Mouse (Mus musculus): ENCODE data around the gene Mamstr. TPM values are rescaled to one million over a fixed set of nuclear protein-coding genes. Genes with fewer than 3 reads are reported as not detected.
A peak's percentile ranks its signal among the peaks of the same experiment; 100 is the strongest.
"Not testable (repeated sequence)": the region's sequence is repeated elsewhere in the genome, so short reads cannot be mapped to it uniquely, and the experiment has no call there.

The Mamstr gene
- polyA plus RNA-seq, 1 experiment from 2014 or later = 5.0 TPM

DNA sequence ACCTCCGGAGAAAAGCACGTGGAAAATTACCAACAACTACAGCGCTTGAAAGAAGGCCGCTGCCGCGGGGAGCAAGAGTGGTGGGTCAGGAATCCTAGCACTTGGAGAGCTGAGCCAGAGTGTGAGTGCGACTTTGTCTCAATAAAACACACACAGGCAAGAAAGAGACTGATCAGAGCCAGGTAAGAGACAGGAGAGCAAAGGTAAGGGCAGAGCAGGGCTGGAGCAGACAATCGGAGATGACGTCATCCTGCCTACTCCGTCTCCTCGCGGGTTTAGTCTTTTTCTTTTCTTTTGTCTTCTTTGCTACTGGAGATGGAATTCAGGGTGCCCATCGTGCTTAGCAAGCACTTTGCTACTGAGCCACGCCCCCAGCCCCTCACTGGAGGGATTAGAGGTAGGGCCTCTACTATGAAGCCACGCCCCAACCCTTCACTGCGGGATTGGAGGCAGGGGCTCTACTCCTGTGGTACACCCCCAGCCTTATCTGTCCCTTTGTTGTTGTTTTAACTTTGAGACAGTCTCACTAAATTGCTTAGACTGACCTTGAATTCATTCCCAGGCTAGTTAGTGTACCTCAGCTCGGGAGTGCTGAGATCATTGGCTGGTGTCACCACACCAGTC, 14.8 kb downstream of the Mamstr start:
- Histone ChIP-seq H3K4me1 (ENCODE audit: control insufficient read depth, insufficient read depth, low read length) (no peaks in the 10 kb centered on the region), H3K9me3 (ENCODE audit: control insufficient read depth, low read length) (no peaks in the 10 kb centered on the region), H3K4me3 (ENCODE audit: low read length) (no peak overlapping the region), H3K36me3 (ENCODE audit: control insufficient read depth, insufficient read depth, low read length) (no peaks in the 10 kb centered on the region), H3K4me2 (replicated peaks; ENCODE audit: low read depth, low read length) (peak overlapping the region; percentile 18; the same call in 1 of the 2 replicates), H3K27ac (ENCODE audit: low read depth, low read length) (no peak overlapping the region), H3K27me3 (ENCODE audit: control insufficient read depth, insufficient read depth, low read length) (no peaks in the 10 kb centered on the region), H3K9ac (ENCODE audit: low read depth, low read length) (no peak overlapping the region)
- 41% methylated on average over 17 of the region's 17 CpGs for WGBS
- no peak for ATAC-seq (ENCODE audit: low FRiP score, low TSS enrichment)

DNA sequence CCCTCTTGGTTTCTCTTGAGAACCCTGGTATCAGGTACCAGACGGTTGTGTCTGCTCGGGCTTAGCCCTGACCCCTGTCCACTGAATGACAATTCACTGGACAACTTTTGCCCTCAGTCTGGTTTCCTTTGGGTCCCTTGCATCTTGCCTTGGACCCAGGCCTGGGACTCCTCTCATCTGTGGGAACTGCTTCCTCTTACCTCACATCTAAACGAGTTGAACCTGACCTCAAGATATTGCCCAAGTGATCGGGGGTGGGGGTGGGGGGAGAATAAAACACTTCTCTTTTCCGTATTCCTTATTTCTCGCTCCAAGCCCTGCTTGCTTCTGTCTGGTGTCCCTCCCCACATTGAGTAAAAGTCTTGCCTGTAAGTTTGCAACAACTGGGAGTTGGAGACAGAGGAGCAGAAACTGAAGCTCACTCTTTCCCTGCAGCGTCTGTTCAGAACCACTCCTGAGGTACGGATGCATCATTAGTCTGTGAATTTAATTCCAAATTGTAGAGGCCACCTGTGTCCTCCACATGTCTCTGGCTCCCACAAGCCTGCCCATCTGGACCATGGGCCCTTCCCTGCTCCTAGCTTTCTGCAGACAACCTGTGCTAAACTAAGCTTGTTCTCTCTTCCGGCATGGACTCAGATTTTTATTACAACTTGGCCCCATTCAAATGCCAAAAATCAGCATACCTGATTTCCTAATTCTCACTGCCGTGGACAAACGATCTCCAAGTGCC, 21.1 kb downstream of the Mamstr start:
- no peak overlapping the region for H3K27ac ChIP-seq (ENCODE audit: low read depth, low read length)
- 69% methylated on average over 11 of the region's 11 CpGs for WGBS
- H3K36me3 ChIP-seq (ENCODE audit: control insufficient read depth, insufficient read depth, low read length) = no peaks in the 10 kb centered on the region
- no peak for ATAC-seq (ENCODE audit: low FRiP score, low TSS enrichment)
- no peaks in the 10 kb centered on the region for H3K27me3 ChIP-seq (ENCODE audit: control insufficient read depth, insufficient read depth, low read length)
- no peak overlapping the region for H3K4me2 ChIP-seq (replicated peaks; ENCODE audit: low read depth, low read length)
- no peak overlapping the region for H3K9ac ChIP-seq (ENCODE audit: low read depth, low read length)
- H3K4me1 ChIP-seq (ENCODE audit: control insufficient read depth, insufficient read depth, low read length) = peaks cover 17% of the 10 kb centered on the region; the same call in 1 of the 2 replicates
- H3K9me3 ChIP-seq (ENCODE audit: control insufficient read depth, low read length) = no peaks in the 10 kb centered on the region
- no peak overlapping the region for H3K4me3 ChIP-seq (ENCODE audit: low read length)

DNA sequence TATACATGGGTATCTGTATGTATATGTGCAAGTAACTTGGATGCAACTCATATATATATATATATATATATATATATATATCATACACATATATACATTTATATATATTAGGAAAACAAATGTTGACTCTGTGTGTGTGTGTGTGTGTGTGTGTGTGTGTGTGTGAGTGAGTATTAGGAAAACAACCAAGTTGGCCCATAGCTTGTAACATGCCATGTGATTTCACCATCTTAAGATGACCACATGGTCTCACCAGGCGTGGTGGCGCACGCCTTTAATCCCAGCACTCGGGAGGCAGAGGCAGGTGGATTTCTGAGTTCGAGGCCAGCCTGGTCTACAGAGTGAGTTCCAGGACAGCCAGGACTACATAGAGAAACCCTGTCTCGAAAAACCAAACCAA, 21.9 kb downstream of the Mamstr start:
- H3K4me3 ChIP-seq (ENCODE audit: low read length); H3K27ac ChIP-seq (ENCODE audit: low read depth, low read length); H3K4me2 ChIP-seq (replicated peaks; ENCODE audit: low read depth, low read length); H3K9ac ChIP-seq (ENCODE audit: low read depth, low read length); H3K27me3 ChIP-seq (ENCODE audit: control insufficient read depth, insufficient read depth, low read length); ATAC-seq (ENCODE audit: low FRiP score, low TSS enrichment); H3K9me3 ChIP-seq (ENCODE audit: control insufficient read depth, low read length); H3K36me3 ChIP-seq (ENCODE audit: control insufficient read depth, insufficient read depth, low read length): not testable (repeated sequence)
- H3K4me1 ChIP-seq (ENCODE audit: control insufficient read depth, insufficient read depth, low read length) = peaks cover 17% of the 10 kb centered on the region; the same call in 1 of the 2 replicates
- WGBS = 93% methylated on average over 6 of the region's 6 CpGs

DNA sequence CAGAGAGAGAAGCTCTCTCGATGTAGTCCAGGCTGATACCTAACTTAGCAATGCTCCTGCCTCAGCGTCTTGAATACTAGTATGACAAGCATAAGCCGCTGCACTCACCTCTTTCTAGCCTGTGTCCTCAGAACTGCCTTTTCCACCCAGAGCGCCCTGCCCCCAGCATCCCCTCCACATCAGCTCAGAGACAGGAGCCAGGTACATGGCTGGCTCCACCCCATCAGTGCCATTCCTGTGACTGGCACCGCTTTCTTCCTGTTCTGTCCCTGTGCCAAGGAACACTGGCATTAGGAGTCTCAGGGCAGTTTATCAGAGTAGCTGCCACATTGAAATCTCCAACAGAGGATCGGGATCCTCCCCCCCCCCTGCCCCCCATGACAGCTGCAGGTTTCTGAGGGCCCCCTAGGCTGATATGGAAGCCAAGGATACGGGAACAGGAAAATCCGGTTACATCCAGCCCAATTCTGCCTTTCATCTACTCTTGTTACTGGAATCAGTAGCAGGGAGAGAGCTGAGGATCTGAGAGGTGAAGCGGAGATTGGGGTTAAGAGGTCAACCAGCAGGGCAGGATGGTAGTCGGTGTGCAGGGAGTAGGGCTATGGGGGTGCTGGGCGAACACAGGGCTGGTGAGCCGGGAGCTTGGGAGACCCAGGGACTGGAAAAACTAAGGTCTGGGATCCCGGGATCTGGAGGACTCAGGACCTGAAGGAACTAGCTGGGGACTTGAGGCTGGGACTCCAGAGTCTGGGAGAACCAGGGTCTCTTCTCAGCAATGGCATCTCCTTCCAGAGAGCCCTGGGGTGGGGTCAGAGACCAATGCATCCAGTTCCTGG, 25.7 kb downstream of the Mamstr start:
- H3K9me3 ChIP-seq (ENCODE audit: control insufficient read depth, low read length) = no peaks in the 10 kb centered on the region
- peaks cover 24% of the 10 kb centered on the region; the same call in 1 of the 2 replicates for H3K4me1 ChIP-seq (ENCODE audit: control insufficient read depth, insufficient read depth, low read length)
- no peak overlapping the region for H3K4me3 ChIP-seq (ENCODE audit: low read length)
- WGBS = 47% methylated on average over 13 of the region's 13 CpGs
- no peak; the same call in 1 of the 2 replicates for ATAC-seq (ENCODE audit: low FRiP score, low TSS enrichment)
- no peak overlapping the region for H3K4me2 ChIP-seq (replicated peaks; ENCODE audit: low read depth, low read length)
- no peaks in the 10 kb centered on the region for H3K36me3 ChIP-seq (ENCODE audit: control insufficient read depth, insufficient read depth, low read length)
- H3K9ac ChIP-seq (ENCODE audit: low read depth, low read length) = no peak overlapping the region
- no peak overlapping the region for H3K27ac ChIP-seq (ENCODE audit: low read depth, low read length)
- H3K27me3 ChIP-seq (ENCODE audit: control insufficient read depth, insufficient read depth, low read length) = no peaks in the 10 kb centered on the region

DNA sequence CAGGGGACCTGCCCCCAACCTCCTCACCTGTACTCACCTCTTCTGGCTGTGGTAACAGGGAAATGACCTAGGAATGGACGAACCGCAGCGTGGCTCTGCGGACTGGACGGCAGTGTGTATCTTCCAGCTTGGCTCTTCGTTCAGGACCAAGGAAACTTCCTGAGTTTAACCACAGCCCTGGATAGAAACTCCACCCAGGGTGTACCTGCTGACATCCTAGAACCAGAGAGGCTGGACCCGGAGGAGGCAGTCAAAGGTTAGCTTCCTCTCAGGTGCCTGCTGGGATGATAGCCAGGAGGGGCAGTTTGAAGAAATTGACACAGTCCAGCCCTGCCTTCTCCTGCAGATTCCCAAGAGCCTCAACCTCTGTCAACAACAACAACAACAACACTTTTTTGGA, 26.4 kb downstream of the Mamstr start, which contains the start of gene Fut2:
Gene Fut2, minus strand, starts transcription at position 234 of the 400 bp plus-strand sequence.
- ATAC-seq (ENCODE audit: low FRiP score, low TSS enrichment) = no peak
- no peaks in the 10 kb centered on the region for H3K27me3 ChIP-seq (ENCODE audit: control insufficient read depth, insufficient read depth, low read length)
- H3K27ac ChIP-seq (ENCODE audit: low read depth, low read length) = no peak within 1 kb of the TSS
- no peaks in the 10 kb centered on the region for H3K9me3 ChIP-seq (ENCODE audit: control insufficient read depth, low read length)
- no peaks in the 10 kb centered on the region for H3K36me3 ChIP-seq (ENCODE audit: control insufficient read depth, insufficient read depth, low read length)
- H3K4me1 ChIP-seq (ENCODE audit: control insufficient read depth, insufficient read depth, low read length) = peaks cover 20% of the 10 kb centered on the region; the same call in 1 of the 2 replicates
- no peak within 1 kb of the TSS for H3K9ac ChIP-seq (ENCODE audit: low read depth, low read length)
- 80% methylated on average over 7 of the region's 7 CpGs for WGBS
- H3K4me2 ChIP-seq (replicated peaks; ENCODE audit: low read depth, low read length) = no peak within 1 kb of the TSS
- no peak within 1 kb of the TSS for H3K4me3 ChIP-seq (ENCODE audit: low read length)

DNA sequence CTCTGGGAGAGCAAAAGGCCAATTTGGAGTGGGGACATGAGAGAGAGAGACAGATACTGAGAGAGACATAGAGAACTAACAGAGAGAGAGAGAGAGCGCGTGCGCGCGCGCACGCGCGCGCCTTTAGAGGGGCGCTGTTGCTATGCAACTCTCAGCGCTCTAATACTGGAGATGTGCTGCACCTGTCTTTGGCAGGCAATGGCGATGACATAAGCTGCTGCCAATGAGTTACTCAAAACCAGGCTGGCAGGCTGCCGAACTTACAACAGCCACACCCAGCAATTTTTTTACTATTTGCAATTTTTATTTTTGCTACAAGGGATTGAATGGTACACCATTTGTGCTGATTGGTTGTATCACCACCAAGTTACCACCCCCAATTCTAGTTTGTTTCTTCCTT, 28.0 kb downstream of the Mamstr start:
- Histone ChIP-seq H3K4me2 (replicated peaks; ENCODE audit: low read depth, low read length) (no peak overlapping the region), H3K36me3 (ENCODE audit: control insufficient read depth, insufficient read depth, low read length) (no peaks in the 10 kb centered on the region), H3K27ac (ENCODE audit: low read depth, low read length) (no peak overlapping the region), H3K9ac (ENCODE audit: low read depth, low read length) (no peak overlapping the region), H3K9me3 (ENCODE audit: control insufficient read depth, low read length) (no peaks in the 10 kb centered on the region), H3K27me3 (ENCODE audit: control insufficient read depth, insufficient read depth, low read length) (no peaks in the 10 kb centered on the region), H3K4me1 (ENCODE audit: control insufficient read depth, insufficient read depth, low read length) (peaks cover 20% of the 10 kb centered on the region; the same call in 1 of the 2 replicates), H3K4me3 (ENCODE audit: low read length) (no peak overlapping the region)
- WGBS = 86% methylated on average over 14 of the region's 14 CpGs
- no peak for ATAC-seq (ENCODE audit: low FRiP score, low TSS enrichment)

DNA sequence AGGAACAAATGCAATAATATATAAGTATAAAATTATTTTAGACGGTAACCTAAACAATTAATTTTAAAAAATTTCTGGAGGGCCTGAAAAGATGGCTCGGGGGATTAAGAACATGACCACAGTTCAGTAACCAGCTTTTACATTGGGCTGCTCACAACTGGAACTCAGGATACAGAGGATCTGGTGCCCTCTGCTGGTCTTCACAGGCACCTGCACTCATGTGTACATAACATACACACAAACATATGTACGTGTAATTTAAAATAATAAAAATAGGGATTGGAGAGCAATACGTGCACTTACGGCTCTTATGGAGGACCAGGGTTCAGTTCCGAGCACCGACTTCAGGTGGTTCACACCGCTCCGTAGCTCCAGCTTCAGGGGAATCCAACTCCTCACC, 29.1 kb downstream of the Mamstr start:
- peaks cover 16% of the 10 kb centered on the region; the same call in 1 of the 2 replicates for H3K4me1 ChIP-seq (ENCODE audit: control insufficient read depth, insufficient read depth, low read length)
- no peak for ATAC-seq (ENCODE audit: low FRiP score, low TSS enrichment)
- H3K27me3 ChIP-seq (ENCODE audit: control insufficient read depth, insufficient read depth, low read length) = no peaks in the 10 kb centered on the region
- H3K9ac ChIP-seq (ENCODE audit: low read depth, low read length) = no peak overlapping the region
- no peak overlapping the region for H3K4me3 ChIP-seq (ENCODE audit: low read length)
- H3K9me3 ChIP-seq (ENCODE audit: control insufficient read depth, low read length) = no peaks in the 10 kb centered on the region
- H3K36me3 ChIP-seq (ENCODE audit: control insufficient read depth, insufficient read depth, low read length) = no peaks in the 10 kb centered on the region
- WGBS = 96% methylated on average over 9 of the region's 9 CpGs
- H3K4me2 ChIP-seq (replicated peaks; ENCODE audit: low read depth, low read length) = no peak overlapping the region
- no peak overlapping the region for H3K27ac ChIP-seq (ENCODE audit: low read depth, low read length)

DNA sequence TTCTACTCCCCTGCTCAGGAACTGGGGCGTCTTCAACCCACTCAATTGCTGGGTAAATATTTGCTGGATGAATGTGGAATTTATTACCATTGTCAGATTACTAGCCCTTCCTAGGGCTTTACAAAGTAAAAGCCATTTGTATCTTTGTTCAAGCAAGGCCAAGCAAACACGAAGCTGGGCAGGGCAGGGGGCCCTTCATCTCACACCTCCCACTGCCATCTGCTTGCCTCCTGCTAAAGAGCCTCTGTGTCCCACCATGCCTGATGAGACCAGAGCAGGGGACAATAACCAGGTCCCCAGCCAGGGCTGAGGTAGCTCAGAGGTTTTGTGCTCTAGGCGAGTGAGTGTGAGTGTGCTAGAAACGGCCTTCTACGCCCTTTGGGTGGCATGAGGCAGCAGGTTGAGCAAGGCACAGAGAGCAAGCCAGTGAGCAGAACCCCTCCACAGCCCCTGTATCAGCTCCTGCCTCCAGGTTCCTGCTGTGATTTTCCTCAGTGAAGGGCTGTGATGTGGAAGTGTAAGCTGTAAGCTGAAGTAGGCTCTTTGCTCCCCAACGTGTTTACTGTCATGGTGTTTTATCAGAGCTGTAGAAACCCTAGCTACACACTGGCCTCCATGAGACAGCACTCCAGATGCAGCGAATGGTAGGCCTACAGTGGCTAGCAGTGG, 38.0 kb downstream of the Mamstr start:
- Histone ChIP-seq H3K36me3 (ENCODE audit: control insufficient read depth, insufficient read depth, low read length) (no peaks in the 10 kb centered on the region), H3K9ac (ENCODE audit: low read depth, low read length) (no peak overlapping the region), H3K9me3 (ENCODE audit: control insufficient read depth, low read length) (no peaks in the 10 kb centered on the region), H3K27ac (ENCODE audit: low read depth, low read length) (no peak overlapping the region), H3K4me3 (ENCODE audit: low read length) (no peak overlapping the region), H3K4me2 (replicated peaks; ENCODE audit: low read depth, low read length) (no peak overlapping the region), H3K4me1 (ENCODE audit: control insufficient read depth, insufficient read depth, low read length) (peaks cover 7% of the 10 kb centered on the region), H3K27me3 (ENCODE audit: control insufficient read depth, insufficient read depth, low read length) (no peaks in the 10 kb centered on the region)
- ATAC-seq (ENCODE audit: low FRiP score, low TSS enrichment) = no peak
- 70% methylated on average over 7 of the region's 7 CpGs for WGBS

Data from kidney, embryonic 14.5 days (tissue).